Mouse (Mus musculus) CH12.LX (cell line): ENCODE data around the gene Ggact. TPM values are rescaled to one million over a fixed set of nuclear protein-coding genes. Genes with fewer than 3 reads are reported as not detected.

Experiments
- DNase-seq: peaks from one replicate; pipeline ENCODE4 v3.0.0-alpha.2; 2013; ENCODE audit errors: extremely low read depth
- H3K27ac ChIP-seq: 2 replicates; pipeline ENCODE4 v1.5.1; 2012; ENCODE audit warnings: low read depth, mild to moderate bottlenecking, control low read depth, moderate library complexity; ENCODE audit not compliant: insufficient read depth
- H3K27me3 ChIP-seq: replicated peaks from 2 replicates; pipeline ENCODE3; 2012; ENCODE audit warnings: inconsistent platforms
- H3K36me3 ChIP-seq, 2 experiments: replicated peaks in 1 of 2; 2 replicates each; pipeline versions ENCODE3 to v1.6.1; 2012; ENCODE audit warnings: inconsistent platforms in 1 of 2, low read length in 1 of 2, mild to moderate bottlenecking in 1 of 2, mixed read lengths in 1 of 2, moderate library complexity in 1 of 2; ENCODE audit not compliant: control insufficient read depth in 1 of 2, insufficient read depth in 1 of 2
- H3K4me1 ChIP-seq, 2 experiments: 2 replicates each; pipeline ENCODE4 v1.6.1; 2012; ENCODE audit warnings: inconsistent platforms in 1 of 2, moderate library complexity in 1 of 2; ENCODE audit not compliant: insufficient read depth in 2 of 2, control insufficient read depth in 1 of 2
- H3K4me2 ChIP-seq: 2 replicates; pipeline ENCODE4 v1.6.1; 2012; ENCODE audit warnings: low read depth, mild to moderate bottlenecking, control low read depth; ENCODE audit not compliant: poor library complexity, insufficient read depth, severe bottlenecking
- H3K4me3 ChIP-seq, 3 experiments: fragments of 150-350 bp in 1 of 3; sonication (generic) in 1 of 3; replicated peaks in 1 of 3; 2 replicates each; pipeline versions ENCODE3 to v1.5.1; 2011 to 2012; ENCODE audit warnings: low read depth in 2 of 3, low read length in 2 of 3, mild to moderate bottlenecking in 2 of 3, moderate library complexity in 2 of 3, control low read depth in 1 of 3, improper control_type of control experiment in 1 of 3, inconsistent platforms in 1 of 3, mixed read lengths in 1 of 3; ENCODE audit not compliant: poor library complexity in 1 of 3
- H3K79me2 ChIP-seq: replicated peaks from 2 replicates; pipeline ENCODE4 v1.6.1; 2012; ENCODE audit warnings: mild to moderate bottlenecking, moderate library complexity; ENCODE audit not compliant: control insufficient read depth, poor library complexity, insufficient read depth, severe bottlenecking; ENCODE audit errors: extremely low read depth
- H3K9ac ChIP-seq: 2 replicates; pipeline ENCODE4 v1.6.1; 2012; ENCODE audit warnings: low read depth, mild to moderate bottlenecking, control low read depth, moderate library complexity; ENCODE audit not compliant: insufficient read depth
- H3K9me3 ChIP-seq: replicated peaks from 2 replicates; pipeline ENCODE3; 2012; ENCODE audit warnings: low read length, inconsistent platforms, mixed read lengths
- BHLHE40 ChIP-seq: IDR thresholded peaks from 2 replicates; pipeline ENCODE4 v1.6.1; 2011; ENCODE audit warnings: mild to moderate bottlenecking, low read depth, low read length, improper control_type of control experiment
- CHD1 ChIP-seq: IDR thresholded peaks from 2 replicates; pipeline ENCODE4 v1.6.1; 2012; ENCODE audit warnings: low read depth, low read length, improper control_type of control experiment, inconsistent platforms
- CHD2 ChIP-seq: IDR thresholded peaks from 2 replicates; pipeline ENCODE4 v1.6.1; 2011; ENCODE audit warnings: low read length, improper control_type of control experiment
- CTCF ChIP-seq, 2 experiments: IDR thresholded peaks in 1 of 2; conservative IDR thresholded peaks in 1 of 2; 2 replicates each; pipeline ENCODE4 v1.5.1; 2011 to 2012; ENCODE audit warnings: low read depth in 2 of 2, low read length in 2 of 2, improper control_type of control experiment in 1 of 2, inconsistent platforms in 1 of 2, mild to moderate bottlenecking in 1 of 2, moderate library complexity in 1 of 2
- ELF1 ChIP-seq: IDR thresholded peaks from 2 replicates; pipeline ENCODE4 v1.6.1; 2014; ENCODE audit warnings: low read depth, mild to moderate bottlenecking, inconsistent platforms, low read length, improper control_type of control experiment
- EP300 ChIP-seq: IDR thresholded peaks from 2 replicates; pipeline ENCODE4 v1.6.1; 2011; ENCODE audit warnings: low read length, improper control_type of control experiment
- GABPA ChIP-seq: IDR thresholded peaks from 2 replicates; pipeline ENCODE4 v1.6.1; 2012; ENCODE audit warnings: low read depth, low read length, improper control_type of control experiment, inconsistent platforms; ENCODE audit not compliant: insufficient replicate concordance
- HCFC1 ChIP-seq: IDR thresholded peaks from 2 replicates; pipeline ENCODE4 v1.6.1; 2012; ENCODE audit warnings: low read depth, mild to moderate bottlenecking, inconsistent platforms, low read length, improper control_type of control experiment
- IRF4 ChIP-seq: IDR thresholded peaks from 2 replicates; pipeline ENCODE4 v1.6.1; 2014; ENCODE audit warnings: low read depth, mild to moderate bottlenecking, inconsistent platforms, low read length, improper control_type of control experiment
- JUN ChIP-seq: IDR thresholded peaks from 2 replicates; pipeline ENCODE4 v1.6.1; 2011; ENCODE audit warnings: low read depth, mild to moderate bottlenecking, low read length, improper control_type of control experiment, moderate library complexity; ENCODE audit not compliant: insufficient read depth
- JUND ChIP-seq: conservative IDR thresholded peaks from 2 replicates; pipeline ENCODE4 v1.6.1; 2011; ENCODE audit warnings: low read depth, low read length, improper control_type of control experiment
- KAT2A ChIP-seq: IDR thresholded peaks from 2 replicates; pipeline ENCODE4 v1.6.1; 2012; ENCODE audit warnings: low read length, improper control_type of control experiment, inconsistent platforms; ENCODE audit not compliant: insufficient replicate concordance
- MAFK ChIP-seq: IDR thresholded peaks from 2 replicates; pipeline ENCODE4 v1.6.1; 2011; ENCODE audit warnings: low read length, improper control_type of control experiment; ENCODE audit not compliant: insufficient replicate concordance
- MAX ChIP-seq: IDR thresholded peaks from 2 replicates; pipeline ENCODE4 v1.6.1; 2011; ENCODE audit warnings: low read length, improper control_type of control experiment
- MAZ ChIP-seq: IDR thresholded peaks from 2 replicates; pipeline ENCODE4 v1.6.1; 2012; ENCODE audit warnings: low read depth, mild to moderate bottlenecking, inconsistent platforms, low read length, improper control_type of control experiment, moderate library complexity
- MEF2A ChIP-seq: IDR thresholded peaks from 2 replicates; pipeline ENCODE4 v1.6.1; 2014; ENCODE audit warnings: low read depth, mild to moderate bottlenecking, inconsistent platforms, low read length, improper control_type of control experiment, borderline replicate concordance
- MXI1 ChIP-seq: IDR thresholded peaks from 2 replicates; pipeline ENCODE4 v1.6.1; 2011; ENCODE audit warnings: mild to moderate bottlenecking, low read depth, low read length, improper control_type of control experiment
- MYC ChIP-seq: IDR thresholded peaks from 2 replicates; pipeline ENCODE4 v1.6.1; 2011; ENCODE audit warnings: low read depth, mild to moderate bottlenecking, improper control_type of control experiment, low read length
- NELFE ChIP-seq: IDR thresholded peaks from 2 replicates; pipeline ENCODE4 v1.6.1; 2011; ENCODE audit warnings: low read depth, low read length, improper control_type of control experiment
- NRF1 ChIP-seq: IDR thresholded peaks from 2 replicates; pipeline ENCODE4 v1.6.1; 2014; ENCODE audit warnings: low read depth, mild to moderate bottlenecking, inconsistent platforms, low read length, improper control_type of control experiment, moderate library complexity
- PAX5 ChIP-seq: IDR thresholded peaks from 2 replicates; pipeline ENCODE4 v1.6.1; 2012; ENCODE audit warnings: low read length, inconsistent platforms, mixed read lengths
- POLR2A ChIP-seq: IDR thresholded peaks from 2 replicates; pipeline ENCODE4 v1.6.1; 2011; ENCODE audit warnings: low read depth, mild to moderate bottlenecking, improper control_type of control experiment, low read length
- POLR2AphosphoS2 ChIP-seq: IDR thresholded peaks from 2 replicates; pipeline ENCODE4 v1.6.1; 2011; ENCODE audit warnings: low read depth, low read length, improper control_type of control experiment
- RAD21 ChIP-seq: IDR thresholded peaks from 2 replicates; pipeline ENCODE4 v1.6.1; 2011; ENCODE audit warnings: low read depth, mild to moderate bottlenecking, low read length, improper control_type of control experiment, moderate library complexity
- RCOR1 ChIP-seq: conservative IDR thresholded peaks from 2 replicates; pipeline ENCODE4 v1.6.1; 2012; ENCODE audit warnings: low read depth, mild to moderate bottlenecking, inconsistent platforms, low read length, improper control_type of control experiment
- SIN3A ChIP-seq: IDR thresholded peaks from 2 replicates; pipeline ENCODE4 v1.6.1; 2012; ENCODE audit warnings: low read length, improper control_type of control experiment, inconsistent platforms
- SMC3 ChIP-seq: IDR thresholded peaks from 2 replicates; pipeline ENCODE4 v1.6.1; 2011; ENCODE audit warnings: low read depth, low read length, improper control_type of control experiment
- TBP ChIP-seq: conservative IDR thresholded peaks from 2 replicates; pipeline ENCODE4 v1.6.1; 2011; ENCODE audit warnings: low read depth, low read length, improper control_type of control experiment
- UBTF ChIP-seq: IDR thresholded peaks from 2 replicates; pipeline ENCODE4 v1.6.1; 2012; ENCODE audit warnings: low read depth, mild to moderate bottlenecking, inconsistent platforms, low read length, improper control_type of control experiment, moderate library complexity
- USF1 ChIP-seq: IDR thresholded peaks from 2 replicates; pipeline ENCODE4 v1.6.1; 2014; ENCODE audit warnings: low read depth, mild to moderate bottlenecking, inconsistent platforms, low read length, improper control_type of control experiment
- USF2 ChIP-seq: conservative IDR thresholded peaks from 2 replicates; pipeline ENCODE4 v1.6.1; 2011; ENCODE audit warnings: low read depth, low read length, improper control_type of control experiment
- ZKSCAN1 ChIP-seq: IDR thresholded peaks from 2 replicates; pipeline ENCODE4 v1.6.1; 2012; ENCODE audit warnings: low read depth, inconsistent platforms, low read length, improper control_type of control experiment, borderline replicate concordance
- ZNF384 ChIP-seq: IDR thresholded peaks from 2 replicates; pipeline ENCODE4 v1.6.1; 2012; ENCODE audit warnings: low read depth, low read length, improper control_type of control experiment, inconsistent platforms
- dilution Hi-C: fragments of 300-500 bp; cut with MboI; formaldehyde crosslinking; loops from 2 replicates; pipeline ENCODE4 v1.14.3; 2020; ENCODE audit warnings: low sequenced_read_pairs; ENCODE audit not compliant: extremely low pct_unique_long_range_greater_than_20kb, extremely low pct_ligation_motif_present
- in situ Hi-C: fragments of 300-500 bp; cut with MboI; formaldehyde crosslinking; loops from 3 replicates; pipeline ENCODE4 v1.14.3; 2019; ENCODE audit warnings: low sequenced_read_pairs, low pct_ligation_motif_present, low pct_unique_long_range_greater_than_20kb, mixed read lengths
- polyA plus RNA-seq: library from polyadenylated mRNA; unstranded; fragments of >175 nt; gene quantifications from 2 replicates; pipeline ENCODE4 v1.2.1, GENCODE M21; 2012; ENCODE audit warnings: low read depth; ENCODE audit not compliant: insufficient read length
- total RNA-seq, 2 experiments: library from RNA; depleted of rRNA; stranded (reverse); fragments of 300-350 nt in 1 of 2; fragments of >200 nt in 1 of 2; gene quantifications; 2 replicates each; pipeline ENCODE4 v1.2.3; 2012 to 2014

The Ggact gene
- total and polyA plus RNA-seq, 3 experiments, result 30.6 to 40.3 (median 31.7) TPM

GRCm38 (mm10) chr14:122896106-122896505, 17.5 kb downstream of the Ggact start:
- dilution Hi-C loops, result no loop called here
- H3K27me3 ChIP-seq, result no peaks in the 10 kb centered on the region
- no peak overlapping the region for H3K4me2 ChIP-seq
- no peaks in the 10 kb centered on the region for H3K4me1 ChIP-seq
- TF ChIP-seq PAX5 (no peak), EP300 (no peak), SMC3 (no peak), CHD1 (no peak), USF2 (no peak), UBTF (no peak), HCFC1 (no peak), RCOR1 (no peak), ZKSCAN1 (no peak), GABPA (no peak), MXI1 (no peak), TBP (no peak), JUND (no peak), NRF1 (no peak), KAT2A (no peak), MEF2A (no peak), MYC (no peak), SIN3A (no peak)
- no peak overlapping the region for H3K27ac ChIP-seq
- no peak for DNase-seq
- no peak overlapping the region for H3K4me3 ChIP-seq
- no peaks in the 10 kb centered on the region for H3K9me3 ChIP-seq
- no peak overlapping the region for H3K9ac ChIP-seq
- in situ Hi-C loops, result loop anchor here (25.0 kb wide), 2 partner anchors 384 to 684 kb away; no protein-coding TSS in a partner anchor
- peaks cover 35 to 79% of the 10 kb centered on the region in 2 experiments for H3K36me3 ChIP-seq
- H3K79me2 ChIP-seq, result no peaks in the 10 kb centered on the region

- in situ Hi-C loops (loop anchor here (25.0 kb wide), 2 partner anchors 379 to 679 kb away; no protein-coding TSS in a partner anchor), dilution Hi-C loops (no loop called here)
- Histone ChIP-seq H3K4me3 (no peak overlapping the region), H3K4me1 (no peaks in the 10 kb centered on the region), H3K36me3 (peaks cover 59 to 94% of the 10 kb centered on the region in 2 experiments), H3K27ac (no peak overlapping the region), H3K79me2 (no peaks in the 10 kb centered on the region), H3K27me3 (no peaks in the 10 kb centered on the region), H3K9ac (no peak overlapping the region), H3K9me3 (no peaks in the 10 kb centered on the region), H3K4me2 (no peak overlapping the region)
- no peak for DNase-seq
- no peak for TF ChIP-seq TBP
- no peak for TF ChIP-seq POLR2A
- no peak for TF ChIP-seq GABPA
- TF ChIP-seq MAX, result no peak
- TF ChIP-seq MAZ, result no peak
- no peak for TF ChIP-seq ELF1
- no peak for TF ChIP-seq ZNF384
- TF ChIP-seq RAD21, result no peak
- TF ChIP-seq JUN, result no peak
- TF ChIP-seq USF1, result no peak
- no peak for TF ChIP-seq POLR2AphosphoS2
- TF ChIP-seq IRF4, result no peak
- TF ChIP-seq CTCF (conservative IDR thresholded peaks at IDR 0.05 in 1 of 2, IDR thresholded peaks at IDR 0.05 in 1 of 2; ENCODE audit: low read depth in 2 of 2, low read length in 2 of 2), result no peak
- TF ChIP-seq BHLHE40, result no peak
- no peak for TF ChIP-seq MEF2A
- no peak for TF ChIP-seq PAX5
- TF ChIP-seq CHD2, result no peak
- TF ChIP-seq MAFK, result no peak
- TF ChIP-seq NELFE, result no peak
- no peak for TF ChIP-seq RCOR1
These were observed 22.0 kb downstream of the Ggact start for GRCm38 (mm10) chr14:122891470-122891968.
